Mouse (Mus musculus) mesoderm, embryonic 11.5 days (tissue): ENCODE data around the gene Chmp4b.
A peak's percentile ranks its signal among the peaks of the same experiment; 100 is the strongest.

Experiments
- DNase-seq: peaks from one replicate; pipeline ENCODE4 v3.0.0-alpha.2; 2012; ENCODE audit warnings: low read depth, low spot score

Gene Chmp4b

DNA sequence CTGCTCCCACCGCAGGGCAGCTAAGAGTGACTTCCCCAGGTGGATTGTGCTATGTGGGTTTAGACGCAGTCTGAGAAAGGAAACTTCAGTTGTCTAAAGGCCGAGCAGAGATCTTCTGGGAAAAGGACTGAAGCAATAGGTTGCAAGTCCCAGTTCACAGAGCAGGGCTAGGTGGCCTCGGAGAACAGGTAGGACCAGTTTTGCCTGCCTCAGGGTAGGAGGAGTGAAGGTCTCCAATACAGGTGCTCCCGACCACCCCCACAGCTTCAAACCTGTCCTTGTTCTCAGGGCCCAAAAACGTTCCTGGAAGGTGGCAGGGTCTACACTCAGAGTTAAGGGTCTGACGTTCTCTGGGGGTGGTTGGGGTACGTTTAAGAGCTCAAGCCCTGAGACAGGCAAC lies at the start of gene Chmp4b:
Chmp4b (plus strand) TSS at position 343 of the 400 bp plus-strand sequence.
- DNase-seq = no peak

DNA sequence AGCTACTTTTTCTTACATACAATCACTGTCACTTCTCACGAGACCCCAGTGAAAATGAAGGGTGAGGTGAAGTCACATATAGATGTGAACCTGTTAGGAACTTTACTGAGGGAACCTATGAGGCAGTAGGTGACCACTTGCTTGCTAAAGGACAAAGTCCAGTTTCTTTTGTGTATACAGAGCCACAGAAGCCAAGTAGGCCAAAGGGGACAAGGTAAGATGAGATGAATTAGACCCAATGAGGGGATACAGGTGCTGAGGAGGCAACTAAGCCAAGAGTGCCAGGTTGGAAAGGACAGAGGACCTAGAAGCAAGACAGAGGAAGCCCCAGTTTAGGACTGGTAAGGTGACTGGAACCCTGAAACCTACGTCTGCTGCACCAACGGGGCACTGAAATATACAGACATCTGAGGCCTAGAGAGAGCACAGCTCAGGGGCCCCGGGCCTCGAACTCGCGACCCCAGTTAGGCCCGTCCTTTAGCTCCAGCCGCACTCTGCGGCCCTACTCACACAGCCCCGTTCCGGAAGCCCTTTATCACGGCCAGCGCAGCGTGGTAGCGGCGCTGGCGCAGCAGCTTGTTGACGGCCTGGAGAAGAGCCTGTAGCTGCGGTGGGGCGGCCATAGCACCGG lies 48.4 kb upstream of the Chmp4b start:
- DNase-seq = no peak

DNA sequence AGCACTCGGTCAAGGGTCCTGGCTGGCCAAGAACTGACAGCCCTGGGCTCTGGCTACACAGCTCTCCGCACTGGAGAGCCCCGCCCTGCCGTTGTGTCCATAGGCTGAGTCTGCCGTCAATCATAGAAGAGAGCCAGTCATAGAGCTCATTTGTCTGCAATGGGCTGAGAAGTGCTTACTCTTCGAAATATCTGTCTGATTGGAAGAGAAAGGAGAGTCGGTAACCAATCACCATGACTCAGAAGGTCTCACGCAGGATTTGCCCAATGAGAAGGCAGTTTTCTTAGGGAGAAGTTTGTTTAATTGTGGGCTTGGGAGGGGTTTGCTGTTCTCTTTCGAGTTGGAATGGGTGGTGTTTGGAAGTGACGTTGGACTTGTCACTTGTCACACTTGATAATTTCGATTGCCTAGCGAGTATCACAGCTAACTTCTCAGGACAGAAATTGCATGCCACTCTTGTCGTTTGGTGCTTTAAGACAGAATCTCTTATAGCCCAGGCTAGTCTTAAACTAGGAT lies 47.8 kb upstream of the Chmp4b start, which contains the start of gene Pxmp4:
Pxmp4 (minus strand) TSS at position 71 of the 516 bp plus-strand sequence.
- DNase-seq = peak; percentile 98

DNA sequence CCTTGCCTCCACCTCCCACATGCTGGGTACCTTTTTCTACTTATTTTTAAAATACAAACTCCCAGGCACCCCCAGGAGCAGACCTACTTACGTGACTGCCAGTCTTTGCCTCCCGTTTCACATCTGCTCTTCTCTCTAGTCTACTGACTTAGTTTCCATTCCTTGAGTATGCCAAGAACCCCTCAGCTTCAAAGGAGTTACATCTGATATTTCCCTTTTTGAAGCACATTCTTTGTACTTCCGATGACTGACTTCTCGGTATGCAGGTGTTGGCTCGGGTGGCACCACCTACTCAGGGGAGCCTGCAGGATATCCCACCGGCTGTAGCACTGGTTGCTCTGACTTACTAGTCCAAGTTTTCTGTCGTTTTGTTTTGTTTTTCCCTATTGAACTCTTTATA lies 47.3 kb upstream of the Chmp4b start:
- DNase-seq = no peak

DNA sequence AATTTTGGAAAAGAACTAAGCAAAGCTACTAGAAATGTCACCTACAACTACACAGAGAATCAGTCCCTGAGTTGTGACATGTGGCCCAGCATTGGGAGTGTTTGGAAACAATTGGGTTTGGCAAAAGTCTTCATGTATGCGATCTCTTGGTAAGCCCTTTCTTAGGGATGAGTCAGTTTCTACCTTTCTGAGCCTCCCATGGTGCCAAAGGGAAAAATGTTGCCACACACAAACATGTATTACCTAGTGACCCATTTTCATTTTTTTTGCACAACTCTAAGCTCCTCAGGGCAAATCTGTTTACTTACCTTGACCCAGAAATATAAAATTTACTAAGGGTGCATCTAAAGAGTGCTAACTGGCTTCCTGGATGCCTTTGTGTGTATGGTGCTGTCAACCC lies 44.5 kb upstream of the Chmp4b start:
- no peak for DNase-seq

DNA sequence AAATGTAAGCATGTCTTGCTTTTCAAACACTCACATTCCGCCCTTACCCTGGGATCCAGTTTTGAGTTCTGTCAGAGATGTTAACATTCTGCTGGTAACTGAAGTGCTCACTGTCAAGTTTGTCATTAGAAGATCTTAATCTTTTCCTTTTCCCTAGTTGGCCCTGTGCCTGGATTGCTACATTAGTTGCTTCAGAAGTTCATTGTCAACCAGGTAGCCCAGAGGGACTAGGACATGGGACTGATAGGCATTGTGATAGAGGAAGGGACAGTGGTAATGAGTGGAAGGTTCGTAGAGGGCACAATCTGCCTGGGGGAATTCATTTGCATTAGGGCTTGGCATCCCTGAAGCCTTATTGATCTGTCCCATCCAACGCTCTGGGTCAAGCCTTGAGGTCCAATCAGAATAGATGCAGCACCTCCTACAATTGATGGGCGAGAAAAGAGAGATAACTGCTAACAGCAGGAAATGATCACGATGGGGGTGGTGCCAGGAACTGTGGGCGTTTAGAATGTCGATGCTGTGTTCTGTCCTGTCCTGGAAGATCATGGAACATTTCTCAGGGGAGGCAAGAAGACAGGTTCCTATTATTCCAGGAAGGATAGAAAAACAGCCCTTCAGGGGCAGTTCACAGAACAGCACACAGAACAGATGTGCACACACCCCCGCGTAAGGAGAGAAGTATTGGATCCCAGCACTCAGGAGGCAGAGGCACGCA lies 42.3 kb upstream of the Chmp4b start:
- DNase-seq = no peak

DNA sequence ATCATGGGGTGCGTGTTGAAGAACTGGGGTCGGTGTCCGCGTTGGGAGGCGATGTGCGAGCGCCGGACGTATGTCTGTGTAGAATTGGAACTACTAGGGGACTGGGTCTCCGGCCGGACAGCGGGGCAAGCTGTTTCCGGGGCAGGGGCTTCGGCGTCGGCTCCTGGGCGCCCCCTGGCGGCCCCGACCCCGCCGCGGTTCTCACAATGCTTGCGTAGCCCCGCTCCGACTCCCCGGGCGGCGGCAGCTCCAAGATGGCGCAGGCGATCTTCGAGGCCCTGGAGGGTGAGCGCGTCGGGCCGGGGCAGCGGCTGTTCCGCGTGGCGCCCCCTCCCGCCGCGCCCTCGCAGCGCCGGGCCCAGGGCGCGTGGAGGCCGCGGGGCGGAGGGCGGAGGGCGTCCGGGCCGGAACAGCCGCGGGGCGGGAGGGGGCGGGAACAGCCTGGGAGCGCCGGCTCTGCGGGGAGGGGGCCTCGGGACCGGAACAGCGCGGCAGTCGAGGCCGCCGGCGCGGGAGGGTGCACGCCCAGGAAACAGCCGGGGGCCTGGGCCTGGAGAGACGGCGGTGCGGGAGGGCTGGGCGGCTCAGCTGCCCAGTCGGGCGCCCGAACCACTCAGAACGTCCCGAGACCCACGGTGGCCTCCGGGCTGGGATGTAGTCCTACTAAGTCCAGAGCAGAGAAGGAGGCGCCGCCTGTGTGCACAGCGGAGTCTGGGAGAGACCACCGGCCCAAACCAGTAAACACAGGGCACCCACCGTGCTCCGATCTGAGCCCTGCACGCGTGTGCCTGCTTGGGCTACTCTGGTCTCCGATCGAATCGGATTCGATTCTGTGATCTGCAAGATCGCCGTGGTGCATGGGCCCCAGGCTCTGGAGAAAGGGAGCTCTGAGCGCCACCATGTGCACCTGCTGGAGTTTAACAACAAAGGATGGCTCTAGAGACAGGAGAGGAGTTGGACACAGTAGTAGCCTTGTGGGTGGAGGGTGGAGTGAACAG lies 38.1 kb upstream of the Chmp4b start, which contains the start of the genes Zfp341 and 4930519P11Rik:
Zfp341 (plus strand) TSS at position 180 of the 998 bp plus-strand sequence.
4930519P11Rik (minus strand) TSS at position 320 of the 998 bp plus-strand sequence.
- peak; percentile 93 for DNase-seq

DNA sequence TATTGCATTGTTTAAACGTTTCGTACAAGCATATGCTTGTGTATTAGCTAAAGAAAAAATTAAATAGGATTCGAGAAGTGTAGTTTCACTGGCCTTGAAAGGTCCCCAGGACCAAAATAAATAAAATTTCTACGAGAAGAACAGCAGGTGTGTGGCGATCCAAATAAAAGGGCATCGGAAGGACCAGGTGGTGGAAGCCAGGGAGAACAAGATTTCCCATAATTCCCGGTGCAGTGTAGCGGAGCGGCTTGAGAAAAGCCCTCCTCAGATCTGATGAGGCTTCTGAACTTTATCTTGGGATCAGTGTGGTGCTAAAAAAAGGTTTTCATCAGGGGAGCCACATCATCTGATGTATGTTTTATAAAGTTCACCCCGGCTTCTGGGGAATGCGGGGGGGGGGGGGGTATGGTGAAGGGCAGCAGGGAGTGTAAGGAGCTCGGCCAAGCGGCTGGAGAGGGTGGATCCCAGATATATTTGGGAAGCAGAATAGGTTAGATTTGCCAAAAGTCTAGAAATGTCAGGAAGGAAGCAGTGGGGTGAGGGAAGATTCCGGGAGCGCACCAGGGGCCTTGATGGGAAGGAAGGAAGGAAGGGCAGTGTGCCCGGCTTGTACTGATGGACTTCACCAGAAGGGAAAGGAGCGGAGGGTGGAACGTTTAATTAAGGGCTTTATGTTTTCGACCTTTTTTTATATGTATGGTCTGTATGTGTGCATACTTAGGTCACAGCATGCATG lies 36.5 kb upstream of the Chmp4b start:
- DNase-seq = no peak

DNA sequence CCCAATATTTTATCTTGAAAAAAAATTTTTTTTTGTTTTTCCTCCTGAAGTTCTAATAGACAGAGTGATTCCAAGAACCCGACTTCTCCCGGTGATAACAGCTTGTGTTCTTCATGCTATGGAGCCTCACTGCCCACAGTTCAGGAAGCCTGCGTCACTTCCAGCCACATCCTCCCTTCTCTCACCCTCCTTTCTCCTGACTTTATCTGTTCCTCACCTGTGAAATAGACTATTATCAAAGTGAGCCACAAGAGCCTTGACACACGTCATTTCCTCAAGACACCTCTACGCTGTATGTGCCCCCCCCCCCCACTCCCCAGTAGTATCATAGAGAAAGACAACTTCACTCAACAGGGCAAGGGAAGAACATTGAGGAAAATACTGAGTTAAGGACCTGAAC lies 35.8 kb upstream of the Chmp4b start:
- DNase-seq = no peak

DNA sequence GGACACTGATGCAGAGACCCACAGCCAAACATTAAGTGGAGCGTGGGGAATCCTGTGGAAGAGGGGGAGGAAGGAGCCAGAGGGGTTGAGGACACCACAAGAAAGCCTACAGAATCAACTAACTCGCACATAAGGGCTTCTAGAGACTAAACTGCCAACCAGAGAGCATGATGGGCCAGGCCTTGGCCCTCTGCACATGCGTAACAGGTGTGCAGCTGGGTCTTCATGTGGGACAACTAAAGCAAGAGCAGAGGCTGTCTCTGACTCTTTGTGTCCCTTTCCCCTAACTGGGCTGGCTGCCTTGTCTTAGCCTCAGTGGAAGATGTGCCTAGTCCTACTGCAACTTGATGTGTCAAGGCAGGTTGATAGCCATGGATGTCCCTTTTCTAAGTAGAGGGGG lies 34.4 kb upstream of the Chmp4b start:
- no peak for DNase-seq

DNA sequence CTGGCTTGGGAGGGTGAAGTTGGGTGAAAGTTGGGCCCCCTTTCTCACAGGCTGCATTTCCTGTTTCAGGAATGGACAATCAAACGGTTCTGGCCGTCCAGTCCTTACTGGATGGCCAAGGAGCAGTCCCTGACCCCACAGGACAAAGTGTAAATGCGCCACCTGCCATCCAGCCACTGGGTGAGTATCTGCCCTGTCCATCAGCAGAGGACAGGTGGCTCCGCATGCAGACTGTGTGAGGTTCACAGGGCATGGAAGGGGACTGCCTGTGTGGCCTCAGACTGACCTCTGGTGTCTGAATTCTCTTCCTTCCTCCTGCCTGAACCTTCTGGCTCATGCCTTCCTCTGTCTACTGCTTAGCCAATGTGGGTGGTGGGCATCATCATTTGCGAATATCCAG lies 29.8 kb upstream of the Chmp4b start:
- no peak for DNase-seq

DNA sequence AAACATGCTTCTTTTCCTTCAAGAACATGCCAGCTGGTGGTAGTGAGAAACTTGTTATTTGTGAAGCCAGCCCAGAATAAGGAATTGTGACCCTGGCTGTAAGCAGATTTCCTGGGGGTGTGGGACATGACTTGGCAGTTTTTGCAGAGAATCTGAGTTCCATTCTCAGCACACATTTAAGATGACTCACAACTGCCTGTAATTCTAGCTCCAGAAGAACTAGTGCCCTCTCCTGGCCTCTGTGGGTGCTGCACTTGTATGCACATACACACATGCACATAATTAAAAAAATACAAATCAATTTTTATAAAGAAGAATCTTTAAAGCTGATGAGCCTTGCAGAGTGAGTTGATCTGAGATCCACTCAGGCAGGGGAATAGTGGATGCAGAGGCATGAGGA lies 27.4 kb upstream of the Chmp4b start:
- no peak for DNase-seq

DNA sequence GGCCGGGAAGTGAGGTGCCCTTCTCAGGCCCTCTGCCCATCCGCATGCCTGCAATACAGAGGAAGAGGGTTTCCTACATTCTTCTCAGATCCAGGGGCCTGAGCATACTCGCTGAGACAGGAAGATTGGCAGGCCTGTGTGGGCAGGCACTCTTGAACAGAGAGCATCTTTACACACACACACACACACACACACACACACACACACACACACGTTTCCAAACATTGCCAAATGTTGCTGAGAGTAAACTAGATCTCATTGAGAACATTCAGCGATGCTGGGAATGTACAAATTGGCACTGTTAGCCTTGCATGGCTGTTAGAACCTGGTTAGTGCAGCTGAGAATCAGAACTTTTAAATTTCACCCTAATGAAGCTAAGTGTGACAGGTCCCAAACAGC lies 21.0 kb upstream of the Chmp4b start:
- DNase-seq = no peak

DNA sequence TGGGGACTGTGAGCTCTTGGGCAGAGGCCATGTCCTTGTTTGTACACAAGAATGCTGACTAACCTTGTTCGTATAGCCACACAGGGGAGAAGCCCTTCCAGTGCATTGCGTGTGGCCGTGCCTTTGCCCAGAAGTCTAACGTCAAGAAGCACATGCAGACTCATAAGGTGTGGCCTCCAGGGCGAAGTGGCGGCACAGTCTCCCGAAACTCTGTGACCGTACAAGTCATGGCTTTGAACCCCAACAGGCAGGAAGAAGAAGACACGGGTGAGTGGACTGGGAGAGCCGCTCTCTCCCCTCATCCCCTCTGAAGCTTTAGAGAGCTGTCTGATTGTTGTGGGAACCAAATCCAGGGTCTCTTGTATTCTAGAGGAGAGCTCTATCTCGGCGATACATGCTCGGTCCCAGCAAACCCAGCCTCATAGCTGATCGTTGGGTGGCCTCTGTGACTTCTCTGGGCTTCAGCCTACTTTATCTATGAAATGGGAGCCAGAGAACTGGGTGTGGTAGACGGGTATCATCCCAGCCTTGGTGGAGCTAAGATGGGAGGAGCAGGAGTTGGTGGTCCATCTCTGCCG lies 19.2 kb upstream of the Chmp4b start:
- no peak for DNase-seq

DNA sequence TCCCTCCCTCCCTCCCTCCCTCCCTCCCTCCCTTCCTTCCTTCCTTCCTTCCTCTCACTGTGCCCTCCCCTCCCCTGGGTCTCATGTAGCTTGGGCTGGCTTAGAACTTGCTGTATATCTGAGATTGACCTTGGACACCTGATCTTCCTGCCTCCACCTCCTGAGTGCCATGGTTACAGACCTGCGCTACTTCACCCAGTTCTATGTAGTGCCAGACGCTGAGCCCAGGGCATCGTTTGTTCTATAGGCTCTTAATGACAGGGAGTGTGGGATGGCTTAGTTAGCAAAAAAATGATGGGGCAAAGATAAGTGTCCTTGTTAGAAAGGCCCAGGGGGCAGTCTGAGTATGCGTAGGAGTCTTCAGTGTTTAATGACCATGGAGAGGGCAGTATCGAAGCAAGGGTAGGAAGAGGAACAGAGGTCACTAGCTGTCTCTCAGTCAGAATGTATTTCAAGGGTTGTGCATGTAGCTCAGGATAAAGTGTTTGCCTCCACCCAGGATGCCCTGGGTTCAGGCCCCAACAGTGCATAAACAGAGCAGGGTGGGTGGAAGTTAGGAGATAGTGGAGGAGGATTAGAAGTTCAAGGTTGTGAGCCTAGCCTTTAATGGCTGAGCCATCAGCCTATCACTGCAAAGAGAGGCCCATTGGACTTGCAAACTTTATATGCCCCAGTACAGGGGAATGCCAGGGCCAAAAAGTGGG lies 18.3 kb upstream of the Chmp4b start:
- no peak for DNase-seq

DNA sequence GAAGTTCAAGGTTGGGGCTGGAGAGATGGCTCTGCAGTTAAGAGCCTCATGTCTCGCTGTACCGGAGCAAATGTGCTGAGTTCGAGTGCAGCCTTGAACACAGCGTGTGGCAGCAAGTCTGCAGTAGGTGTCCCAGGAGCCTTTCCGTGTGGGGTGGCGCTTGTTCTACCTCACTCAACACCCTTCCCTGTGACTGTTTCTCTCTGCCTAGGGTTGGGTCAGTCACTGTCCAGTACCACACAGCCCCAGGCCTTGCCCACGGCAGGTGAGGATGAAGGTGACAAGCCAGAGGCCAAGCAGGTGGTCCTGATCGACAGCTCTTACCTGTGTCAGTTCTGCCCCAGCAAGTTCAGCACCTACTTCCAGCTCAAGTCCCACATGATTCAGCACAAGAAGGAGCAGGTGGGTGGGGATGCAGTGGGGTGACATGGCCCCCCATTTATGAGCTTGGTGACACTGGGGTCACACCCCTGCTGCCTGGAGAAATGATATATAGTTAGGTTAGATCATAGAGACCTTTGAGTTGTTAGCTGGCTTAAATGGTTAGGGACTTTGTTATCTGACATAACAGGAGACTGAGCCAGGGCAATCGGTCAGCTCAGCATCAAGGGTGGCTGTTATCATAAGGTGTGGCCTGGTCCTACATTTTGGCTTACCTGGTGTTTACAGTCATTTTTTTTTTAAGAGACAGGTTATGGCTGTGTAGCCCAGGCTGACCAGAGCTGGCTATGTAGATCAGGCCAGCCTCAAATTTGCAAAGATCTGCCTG lies 17.4 kb upstream of the Chmp4b start:
- no peak for DNase-seq

DNA sequence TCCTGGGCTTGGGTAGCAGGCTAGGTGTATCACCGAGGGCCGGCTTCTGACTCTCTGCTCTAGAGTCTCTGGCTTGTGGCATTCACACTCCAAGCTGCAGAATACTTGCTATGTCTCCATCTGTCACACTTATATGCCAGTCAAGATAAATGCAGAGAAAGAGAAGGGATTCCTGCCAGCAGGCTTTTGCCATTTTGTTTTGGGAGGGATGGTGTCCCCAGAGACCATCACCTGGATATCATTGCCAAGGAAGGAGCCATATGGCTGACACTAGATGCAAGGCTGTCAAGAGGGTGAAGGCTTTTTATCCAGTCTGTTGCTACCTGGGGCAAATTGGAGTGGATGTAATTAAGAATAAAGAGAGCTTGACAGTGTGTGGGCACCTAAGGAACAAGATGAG lies 15.7 kb upstream of the Chmp4b start:
- no peak for DNase-seq

DNA sequence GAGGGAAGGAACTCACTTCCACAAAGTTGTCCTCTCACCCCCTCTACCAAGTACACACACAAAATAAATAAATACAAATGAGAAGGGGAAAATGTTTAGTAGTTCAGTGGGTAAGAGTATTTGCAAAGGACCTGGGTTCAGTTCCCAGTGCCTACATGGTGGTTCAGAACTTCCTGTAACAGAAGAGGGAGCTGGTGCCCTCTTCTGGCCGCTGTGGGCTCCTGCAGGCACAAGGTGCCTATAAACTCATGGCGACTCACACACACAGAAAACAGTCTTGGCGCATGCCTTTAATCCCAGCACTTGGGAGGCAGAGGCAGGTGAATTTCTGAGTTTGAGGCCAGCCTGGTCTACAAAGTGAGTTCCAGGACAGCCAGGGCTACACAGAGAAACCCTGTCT lies 13.0 kb upstream of the Chmp4b start:
- DNase-seq = no peak

DNA sequence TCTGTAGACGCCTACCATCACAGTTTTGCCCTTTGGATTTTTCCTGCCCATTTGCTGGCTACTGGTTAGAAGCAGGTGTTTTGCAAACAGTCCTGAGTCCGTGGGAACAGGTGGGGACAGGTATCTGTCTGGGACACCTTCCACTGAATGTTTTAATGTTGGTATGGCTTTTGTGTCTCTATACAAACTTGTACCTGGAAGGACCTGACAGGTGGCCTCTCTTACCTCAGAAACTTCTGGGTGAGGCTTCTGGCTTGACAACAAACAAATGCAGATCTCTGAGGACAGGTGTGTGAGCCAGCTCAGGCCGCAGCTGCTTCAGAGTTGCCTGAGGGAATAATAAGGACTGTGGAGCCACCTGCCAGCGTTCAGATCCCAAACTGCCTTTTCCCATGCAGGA lies 12.4 kb upstream of the Chmp4b start:
- no peak for DNase-seq
